Mouse (Mus musculus) C2C12 (cell line): ENCODE measurements around the gene Ubtd2. TPM values are rescaled to one million over a fixed set of nuclear protein-coding genes. Genes with fewer than 3 reads are reported as not detected.

ENCODE experiments used
- H3K27me3 ChIP-seq: one replicate; pipeline ENCODE4 v1.6.1; 2011; ENCODE audit not compliant: control insufficient read depth, insufficient read depth, insufficient read length
- H3K36me3 ChIP-seq: one replicate; pipeline ENCODE4 v1.6.1; 2011; ENCODE audit not compliant: control insufficient read depth, insufficient read depth
- H3K4me3 ChIP-seq: one replicate; pipeline ENCODE4 v1.5.1; 2011; ENCODE audit warnings: mild to moderate bottlenecking, control low read depth; ENCODE audit not compliant: poor library complexity, insufficient read depth, severe bottlenecking
- H3K79me2 ChIP-seq: one replicate; pipeline ENCODE4 v1.6.1; 2011; ENCODE audit not compliant: control insufficient read depth, insufficient read depth
- H3K79me3 ChIP-seq: one replicate; pipeline ENCODE4 v1.6.1; 2011; ENCODE audit warnings: low read depth, control low read depth
- H3ac ChIP-seq: one replicate; pipeline ENCODE3; 2011; ENCODE audit warnings: low read depth; ENCODE audit not compliant: control insufficient read depth, insufficient read length
- CEBPB ChIP-seq: IDR thresholded peaks from one replicate; pipeline ENCODE4 v1.6.1; 2011; ENCODE audit warnings: low read depth, mild to moderate bottlenecking, control low read depth, moderate library complexity
- CTCF ChIP-seq: IDR thresholded peaks from one replicate; pipeline ENCODE4 v1.5.1; 2011; ENCODE audit not compliant: control insufficient read depth, insufficient read depth, insufficient read length
- FOSL1 ChIP-seq: IDR thresholded peaks from one replicate; pipeline ENCODE4 v1.8.0; 2011; ENCODE audit warnings: mild to moderate bottlenecking, low read length; ENCODE audit not compliant: poor library complexity, insufficient read depth, severe bottlenecking
- MAX ChIP-seq: IDR thresholded peaks from one replicate; pipeline ENCODE4 v1.6.1; 2011; ENCODE audit warnings: mild to moderate bottlenecking, control low read depth
- MYOD1 ChIP-seq: IDR thresholded peaks from one replicate; pipeline ENCODE4 v1.6.1; 2011; ENCODE audit warnings: low read depth; ENCODE audit not compliant: control insufficient read depth, insufficient read length
- MYOG ChIP-seq: IDR thresholded peaks from one replicate; pipeline ENCODE4 v1.6.1; 2011; ENCODE audit not compliant: control insufficient read depth, insufficient read length; ENCODE audit errors: extremely low read depth
- USF1 ChIP-seq: IDR thresholded peaks from one replicate; pipeline ENCODE4 v1.6.1; 2011; ENCODE audit warnings: low read depth, mild to moderate bottlenecking, control low read depth, moderate library complexity
- polyA plus RNA-seq: library from polyadenylated mRNA; unstranded; fragments of >200 nt; fragmentation: generic; extraction: Trizol; gene quantifications from one replicate; pipeline ENCODE4 v1.2.1, GENCODE M21; 2012; ENCODE audit warnings: missing spikeins

Ubtd2 gene
- polyA plus RNA-seq, 1 experiment = 14.3 TPM

- Histone ChIP-seq H3K79me2 (peaks cover 100% of the 10 kb centered on the region), H3K27me3 (no peaks in the 10 kb centered on the region), H3K4me3 (no peak overlapping the region), H3ac (no peak overlapping the region), H3K79me3 (peaks cover 61% of the 10 kb centered on the region), H3K36me3 (no peaks in the 10 kb centered on the region)
- TF ChIP-seq MAX (no peak), CTCF (no peak), MYOG (no peak), CEBPB (no peak), MYOD1 (no peak), USF1 (no peak), FOSL1 (no peak)
Observed at GRCm38 (mm10) chr11:32471925-32472324, 16.8 kb downstream of the Ubtd2 start.

- Histone ChIP-seq H3ac (no peak overlapping the region), H3K79me3 (peaks cover 62% of the 10 kb centered on the region), H3K79me2 (peaks cover 98% of the 10 kb centered on the region), H3K4me3 (no peak overlapping the region), H3K36me3 (no peaks in the 10 kb centered on the region), H3K27me3 (no peaks in the 10 kb centered on the region)
- TF ChIP-seq MYOD1 = no peak
Observed at GRCm38 (mm10) chr11:32474725-32475124, 19.6 kb downstream of the Ubtd2 start.

- no peak for TF ChIP-seq FOSL1
- TF ChIP-seq CTCF = no peak
- no peak for TF ChIP-seq CEBPB
- TF ChIP-seq MYOD1 = no peak
- no peak for TF ChIP-seq MAX
- TF ChIP-seq USF1 = no peak
Observed at GRCm38 (mm10) chr11:32475487-32476236, 20.5 kb downstream of the Ubtd2 start.

DNA sequence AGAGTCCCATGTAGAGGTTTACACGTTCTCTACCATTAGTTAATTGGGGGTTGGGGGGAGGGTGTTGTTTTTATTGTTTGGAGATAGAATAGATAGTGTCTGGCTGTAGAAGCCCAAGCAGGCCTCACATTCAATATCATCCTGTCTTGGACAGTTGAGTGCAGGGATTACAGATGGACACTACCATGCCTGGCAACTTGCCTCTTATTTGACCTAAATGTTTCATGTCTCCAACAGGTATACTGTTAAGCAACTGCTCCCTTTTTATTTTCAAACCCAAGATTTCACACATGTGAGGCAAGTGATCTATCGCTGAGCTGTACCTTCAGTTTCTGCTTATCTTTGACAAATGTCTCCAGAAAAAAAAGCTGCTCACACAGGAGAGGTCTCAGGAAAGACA, 26.4 kb downstream of the Ubtd2 start:
- Histone ChIP-seq H3K79me2 (peaks cover 77% of the 10 kb centered on the region), H3K36me3 (no peaks in the 10 kb centered on the region), H3K4me3 (no peak overlapping the region), H3K79me3 (peaks cover 51% of the 10 kb centered on the region), H3K27me3 (no peaks in the 10 kb centered on the region), H3ac (no peak overlapping the region)
- TF ChIP-seq FOSL1 = no peak
- no peak for TF ChIP-seq MAX
- no peak for TF ChIP-seq USF1
- no peak for TF ChIP-seq CTCF
- TF ChIP-seq MYOD1 = no peak
- no peak for TF ChIP-seq CEBPB
- TF ChIP-seq MYOG = no peak

More at GRCm38 (mm10) chr11:32475487-32476236, 20.5 kb downstream of the Ubtd2 start:
- no peak overlapping the region for H3K4me3 ChIP-seq
- H3ac ChIP-seq = no peak overlapping the region
- H3K79me2 ChIP-seq = peaks cover 98% of the 10 kb centered on the region
- H3K36me3 ChIP-seq = no peaks in the 10 kb centered on the region
- H3K79me3 ChIP-seq = peaks cover 67% of the 10 kb centered on the region
- H3K27me3 ChIP-seq = no peaks in the 10 kb centered on the region

- H3K79me2 ChIP-seq = peaks cover 79% of the 10 kb centered on the region
- H3K79me3 ChIP-seq = peaks cover 56% of the 10 kb centered on the region
- no peaks in the 10 kb centered on the region for H3K36me3 ChIP-seq
- no peak overlapping the region for H3ac ChIP-seq
- no peaks in the 10 kb centered on the region for H3K27me3 ChIP-seq
- no peak for TF ChIP-seq FOSL1
- TF ChIP-seq MAX = no peak
- no peak for TF ChIP-seq MYOD1
- no peak for TF ChIP-seq CTCF
- no peak for TF ChIP-seq MYOG
- TF ChIP-seq USF1 = no peak
- TF ChIP-seq CEBPB = no peak
- H3K4me3 ChIP-seq = no peak overlapping the region
Observed at GRCm38 (mm10) chr11:32485290-32485689, 30.1 kb downstream of the Ubtd2 start.

DNA sequence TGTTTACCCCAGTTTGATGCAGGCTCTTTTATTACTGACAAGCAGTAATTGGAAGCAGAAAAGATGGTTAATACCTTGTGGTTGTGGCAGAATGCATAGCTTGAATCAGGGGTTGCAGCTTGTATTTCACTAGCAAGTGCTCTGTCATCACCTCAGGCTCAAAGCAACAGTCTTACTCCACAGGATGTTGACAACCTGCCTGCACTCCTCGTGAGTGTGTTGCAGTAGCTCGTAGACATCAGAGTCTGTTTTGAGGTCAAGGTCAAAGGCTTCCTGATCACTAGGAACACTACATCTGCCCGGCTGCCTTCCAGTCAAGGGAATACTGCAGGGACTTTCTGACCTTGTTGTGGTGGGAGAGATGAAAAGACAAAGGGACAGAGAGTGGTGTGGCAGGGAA, 31.5 kb downstream of the Ubtd2 start:
- peaks cover 51% of the 10 kb centered on the region for H3K79me3 ChIP-seq
- H3ac ChIP-seq = no peak overlapping the region
- H3K4me3 ChIP-seq = no peak overlapping the region
- no peaks in the 10 kb centered on the region for H3K36me3 ChIP-seq
- no peak for TF ChIP-seq MAX
- no peak for TF ChIP-seq FOSL1
- TF ChIP-seq MYOD1 = no peak
- TF ChIP-seq CTCF = no peak
- TF ChIP-seq CEBPB = no peak
- no peak for TF ChIP-seq MYOG
- TF ChIP-seq USF1 = no peak
- H3K79me2 ChIP-seq = peaks cover 79% of the 10 kb centered on the region
- no peaks in the 10 kb centered on the region for H3K27me3 ChIP-seq
